Mouse (Mus musculus): ENCODE data around the gene Tex48. TPM values are rescaled to one million over a fixed set of nuclear protein-coding genes. Genes with fewer than 3 reads are reported as not detected.

Tex48 gene
- total RNA-seq, 2 experiments from 2014 or later = not detected

GRCm38 (mm10) chr4:63595259-63595658, 27.0 kb downstream of the Tex48 start:
- no peak for DNase-seq (ENCODE audit: low spot score in 2 of 2)

DNA sequence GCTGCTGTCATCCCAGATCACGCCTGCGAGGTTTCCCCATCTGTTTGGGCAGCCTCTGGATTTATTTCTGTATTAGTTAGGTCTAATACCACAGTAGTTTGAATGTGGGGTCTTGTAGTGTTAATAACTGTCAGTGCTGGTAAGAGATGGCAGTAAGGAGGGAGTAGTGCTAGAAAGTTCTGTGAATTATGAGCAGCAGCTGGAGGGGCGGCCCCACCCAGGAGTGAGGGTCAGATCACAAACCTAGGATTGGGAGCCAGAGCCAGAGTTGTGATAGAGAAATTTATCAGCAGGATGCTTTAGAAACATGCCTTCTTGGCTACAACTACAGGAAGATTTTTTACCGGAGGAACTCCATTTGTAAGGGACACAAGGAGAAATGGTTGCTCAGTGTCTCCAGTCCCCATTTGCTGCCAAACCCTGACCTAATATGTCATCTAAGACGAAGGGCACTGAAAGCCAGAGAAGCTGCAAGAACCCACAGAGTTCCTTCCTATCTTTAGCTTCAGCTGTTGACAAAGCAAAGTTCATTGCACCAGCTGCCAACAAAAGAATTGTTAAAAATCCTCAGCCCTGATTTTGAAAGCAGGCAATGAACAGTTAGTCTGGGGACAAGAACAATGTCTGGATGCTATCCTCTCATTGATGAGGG, 27.6 kb downstream of the Tex48 start:
- DNase-seq (ENCODE audit: low spot score in 2 of 2) = no peak

DNA sequence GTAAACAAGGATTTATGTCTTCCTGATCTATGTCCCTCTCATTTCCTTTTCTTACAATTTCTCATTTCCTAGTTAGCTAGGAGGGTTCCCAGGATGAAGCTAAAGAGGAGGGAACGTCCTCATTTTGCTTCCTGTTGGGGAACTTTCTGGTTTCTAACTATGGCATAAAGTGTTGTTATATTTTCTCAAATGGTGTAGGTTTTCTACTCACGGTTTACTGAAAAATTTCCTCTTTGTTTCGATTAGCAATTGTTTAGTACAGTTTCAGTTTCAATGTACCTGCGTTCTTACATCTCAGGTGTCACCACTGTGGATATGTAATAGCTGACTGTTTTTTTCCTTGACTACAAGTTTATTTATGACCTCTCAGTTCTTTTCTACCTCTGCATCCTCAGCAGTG, 31.7 kb downstream of the Tex48 start:
- DNase-seq (ENCODE audit: low spot score in 2 of 2) = no peak

- DNase-seq (ENCODE audit: low spot score in 2 of 2) = no peak
Observed at GRCm38 (mm10) chr4:63589987-63590386, 32.2 kb downstream of the Tex48 start.

DNA sequence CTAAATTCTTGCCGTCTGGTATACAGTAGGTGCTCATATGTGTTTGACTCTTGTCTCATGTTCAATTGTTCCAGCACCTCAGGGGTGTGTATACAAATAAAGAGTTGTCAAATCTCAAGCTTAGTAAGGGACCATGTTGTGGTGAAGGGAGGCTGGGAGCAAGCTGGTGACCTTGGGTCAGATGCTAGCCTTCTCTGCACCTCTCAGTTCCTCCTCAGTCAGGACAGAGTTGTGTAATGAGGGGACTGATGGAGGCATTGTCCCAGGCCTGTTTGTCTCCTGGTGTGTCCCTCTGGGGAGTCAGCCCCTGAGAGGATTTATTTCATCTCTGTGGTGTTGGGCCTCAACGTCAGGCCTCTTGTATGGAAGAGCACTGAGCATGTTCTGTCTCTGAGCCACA, 36.0 kb downstream of the Tex48 start:
- DNase-seq (ENCODE audit: low spot score in 2 of 2) = no peak

DNA sequence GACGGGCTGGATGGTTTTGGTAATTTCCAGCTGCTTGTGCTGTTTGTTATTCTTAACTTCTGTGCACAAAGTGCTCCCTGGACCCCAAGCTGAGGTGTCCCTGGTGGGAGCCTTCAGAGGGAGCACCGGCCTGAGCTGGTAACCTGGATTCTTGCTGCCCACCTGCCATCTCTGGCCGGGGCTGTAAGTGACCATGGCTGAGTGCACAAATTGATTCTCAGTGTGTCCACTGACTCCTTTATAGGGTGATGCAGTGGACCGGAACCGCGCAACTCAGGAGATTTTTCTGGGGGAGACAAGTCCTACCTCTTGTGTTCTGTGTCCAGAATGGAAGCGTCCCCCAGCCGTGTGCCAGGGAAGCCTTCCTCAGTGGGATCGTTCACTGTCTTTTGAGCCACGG, 37.0 kb downstream of the Tex48 start:
- DNase-seq (ENCODE audit: low spot score in 2 of 2) = no peak

DNA sequence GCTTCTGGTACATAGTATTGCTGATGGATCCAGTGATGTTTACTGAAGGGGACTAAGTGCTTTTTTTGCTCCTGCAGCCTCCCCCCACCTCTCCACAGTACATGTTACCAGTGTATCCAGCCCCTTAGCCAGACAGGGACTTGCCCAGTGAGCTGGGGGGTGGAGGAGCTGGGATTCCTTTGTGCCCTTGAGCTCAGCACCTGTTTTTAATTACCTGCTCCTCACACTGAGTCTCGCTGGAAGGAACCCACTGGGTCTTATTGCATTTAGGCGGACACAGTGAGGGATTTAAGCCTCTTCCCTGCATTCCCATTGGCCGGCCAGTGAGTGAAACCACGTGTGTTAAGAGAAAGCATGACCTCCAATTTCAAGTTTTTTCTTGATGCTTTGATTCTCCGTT, 39.6 kb downstream of the Tex48 start:
- no peak for DNase-seq (ENCODE audit: low spot score in 2 of 2)

DNA sequence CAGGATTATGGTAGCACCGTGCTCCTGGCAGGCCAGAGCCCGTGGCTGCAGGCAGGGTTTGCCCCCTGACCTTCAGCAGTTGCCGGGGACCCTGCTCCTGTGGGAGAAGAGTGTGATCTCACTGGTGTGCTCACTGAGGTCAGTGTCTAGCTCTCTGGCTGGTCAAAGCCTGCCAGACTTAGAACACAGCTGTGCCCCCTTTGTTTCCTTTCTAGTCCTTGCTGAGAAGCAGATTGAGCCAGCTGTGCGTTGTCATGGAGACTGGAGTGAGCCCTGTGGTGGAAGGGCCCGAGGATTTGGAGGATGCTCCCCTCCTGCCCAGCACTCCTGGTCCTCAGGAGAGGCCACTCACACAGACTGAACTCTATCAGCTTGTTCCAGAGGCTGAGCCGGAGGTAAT, 42.1 kb downstream of the Tex48 start:
- no peak for DNase-seq (ENCODE audit: low spot score in 2 of 2)

DNA sequence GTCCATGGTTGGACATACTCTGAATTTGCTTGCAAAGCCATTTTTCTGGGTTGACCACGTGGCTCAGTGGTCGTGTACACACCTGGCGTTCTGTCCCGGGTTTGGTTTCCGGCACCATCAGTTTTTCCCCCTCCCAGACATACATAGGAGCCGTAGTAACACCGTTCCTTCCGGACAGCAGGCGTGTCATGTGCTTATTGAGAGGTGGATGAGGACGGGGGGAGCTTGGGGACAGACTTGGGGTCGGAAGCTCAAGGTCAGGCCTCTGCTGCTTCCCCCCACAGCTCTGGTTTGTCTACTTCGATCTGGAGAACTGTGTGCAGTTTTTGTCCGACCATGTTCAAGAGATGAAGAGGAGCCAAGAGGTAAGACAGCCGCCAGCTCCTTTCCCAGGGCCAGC, 42.6 kb downstream of the Tex48 start:
- no peak for DNase-seq (ENCODE audit: low spot score in 2 of 2)

GRCm38 (mm10) chr4:63572621-63573020, 49.6 kb downstream of the Tex48 start:
- DNase-seq (ENCODE audit: low spot score in 2 of 2) = no peak

- no peak for DNase-seq (ENCODE audit: low spot score in 2 of 2)
Observed at GRCm38 (mm10) chr4:63570208-63570781, 51.9 kb downstream of the Tex48 start.

- DNase-seq (ENCODE audit: low spot score in 2 of 2) = no peak
Observed at GRCm38 (mm10) chr4:63569322-63569721, 52.9 kb downstream of the Tex48 start.

GRCm38 (mm10) chr4:63567712-63568390, 54.4 kb downstream of the Tex48 start:
- no peak for DNase-seq (ENCODE audit: low spot score in 2 of 2)

DNA sequence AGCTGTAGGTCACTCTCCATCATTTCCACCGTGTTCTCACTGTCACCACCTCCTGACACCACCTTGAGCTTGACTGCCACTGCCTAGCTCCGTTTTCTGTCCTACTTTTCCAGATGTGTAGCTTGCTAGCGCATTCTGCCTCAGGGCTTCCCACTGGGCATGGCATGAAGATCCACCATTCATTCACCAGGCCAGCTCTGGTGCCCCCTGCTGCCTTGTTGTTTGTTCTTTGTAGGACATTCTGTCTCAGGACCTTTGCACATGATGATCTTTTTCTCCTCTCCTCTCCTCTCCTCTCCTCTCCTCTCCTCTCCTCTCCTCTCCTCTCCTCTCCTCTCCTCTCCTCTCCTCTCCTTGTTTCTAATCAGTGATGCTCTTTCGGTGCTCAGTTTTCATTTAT, 59.5 kb downstream of the Tex48 start:
- no peak for DNase-seq (ENCODE audit: low spot score in 2 of 2)

- DNase-seq (ENCODE audit: low spot score in 2 of 2) = no peak
Observed at GRCm38 (mm10) chr4:63561861-63562675, 60.2 kb downstream of the Tex48 start.

GRCm38 (mm10) chr4:63560079-63560478, 62.1 kb downstream of the Tex48 start:
- DNase-seq (ENCODE audit: low spot score in 2 of 2) = peak in 1 of 2 experiments; percentile 22

DNA sequence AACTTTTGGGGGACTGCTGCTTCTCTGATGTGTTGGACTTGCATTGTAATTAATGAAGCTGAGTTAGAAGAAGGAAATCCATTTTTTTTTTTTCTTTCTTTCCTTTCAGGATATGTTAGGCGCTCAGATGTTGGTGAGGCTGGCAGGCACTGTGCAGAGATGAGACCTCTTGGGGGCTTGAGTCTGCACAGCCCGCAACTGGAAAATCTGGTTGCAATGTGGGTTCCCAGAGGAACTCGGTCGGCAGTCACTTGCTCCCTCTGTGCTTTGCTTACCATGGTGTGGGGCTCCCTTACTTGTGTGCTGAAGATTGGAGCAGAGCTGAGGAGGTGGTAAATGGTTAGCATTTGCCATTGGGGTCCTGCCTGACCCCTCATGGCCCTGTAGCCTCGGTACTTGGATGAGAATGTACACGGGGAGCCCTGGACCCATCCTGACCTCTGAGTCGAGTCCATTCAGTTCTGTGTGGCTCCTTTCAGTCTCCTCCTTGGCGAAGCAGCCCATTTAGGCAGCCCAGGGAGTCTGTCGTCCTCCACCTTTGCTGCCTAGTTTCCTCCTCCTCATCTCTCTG, 63.0 kb downstream of the Tex48 start:
- no peak for DNase-seq (ENCODE audit: low spot score in 2 of 2)

- DNase-seq (ENCODE audit: low spot score in 2 of 2) = peak; percentile 57 to 73
Observed at GRCm38 (mm10) chr4:63558407-63559081, 63.7 kb downstream of the Tex48 start, which contains the start of gene Tmem268. Gene Tmem268 (plus strand): TSS chr4:63558781.

- no peak for DNase-seq (ENCODE audit: low spot score in 2 of 2)
Observed at GRCm38 (mm10) chr4:63557124-63558059, 64.8 kb downstream of the Tex48 start.
